Mouse (Mus musculus) kidney, adult 2 months (tissue): ENCODE measurements around the gene Ulk4.

Source experiments
- CTCF ChIP-seq: fragments of 200-500 bp; conservative IDR thresholded peaks from 2 replicates; pipeline ENCODE4 v1.5.1; 2011; ENCODE audit warnings: low read depth, mild to moderate bottlenecking, control low read depth, low read length, moderate library complexity, mixed read lengths; ENCODE audit not compliant: insufficient read depth, insufficient read length
- POLR2A ChIP-seq: fragments of 200-500 bp; IDR thresholded peaks from one replicate; pipeline ENCODE4 v1.6.1; 2011; ENCODE audit warnings: low read depth, low read length, control low read depth

GRCm38 (mm10) chr9:121284422-121284821 is 7.4 kb upstream of the Ulk4 start:
- TF ChIP-seq CTCF (peak; percentile 39), POLR2A (no peak)
